Mouse (Mus musculus): Measurements from ENCODE around the gene Pla2g4d. TPM values are rescaled to one million over a fixed set of nuclear protein-coding genes. Genes with fewer than 3 reads are reported as not detected.
"Not testable (repeated sequence)": the region's sequence is repeated elsewhere in the genome, so short reads cannot be mapped to it uniquely, and the experiment has no call there.

Gene Pla2g4d
- polyA plus RNA-seq, 1 experiment, result not detected

- Histone ChIP-seq H3K4me1 (ENCODE audit: control insufficient read depth, insufficient read depth, low read length) (peaks cover 3% of the 10 kb centered on the region; the same call in 1 of the 2 replicates), H3K27ac (ENCODE audit: insufficient read depth, low read length) (no peak overlapping the region), H3K4me3 (ENCODE audit: insufficient read depth, low read length) (no peak overlapping the region)
- TF ChIP-seq CTCF (IDR thresholded peaks at IDR 0.05; ENCODE audit: borderline replicate concordance, insufficient read depth, low read length), result no peak
- TF ChIP-seq POLR2A (IDR thresholded peaks at IDR 0.05; ENCODE audit: low read depth, low read length), result no peak
Measured at GRCm38 (mm10) chr2:120242791-120243467, 46.1 kb downstream of the Pla2g4d start.

- not testable (repeated sequence) for H3K4me3 ChIP-seq (ENCODE audit: insufficient read depth, low read length); H3K27ac ChIP-seq (ENCODE audit: insufficient read depth, low read length); H3K4me1 ChIP-seq (ENCODE audit: control insufficient read depth, insufficient read depth, low read length)
Measured at GRCm38 (mm10) chr2:120238733-120239132, 50.3 kb downstream of the Pla2g4d start.

- Histone ChIP-seq H3K4me3 (ENCODE audit: insufficient read depth, low read length) (no peak overlapping the region), H3K27ac (ENCODE audit: insufficient read depth, low read length) (no peak overlapping the region), H3K4me1 (ENCODE audit: control insufficient read depth, insufficient read depth, low read length) (no peaks in the 10 kb centered on the region)
- no peak for TF ChIP-seq POLR2A (IDR thresholded peaks at IDR 0.05; ENCODE audit: low read depth, low read length)
Measured at GRCm38 (mm10) chr2:120237784-120238183, 51.2 kb downstream of the Pla2g4d start.

GRCm38 (mm10) chr2:120235947-120236640, 52.9 kb downstream of the Pla2g4d start:
- Histone ChIP-seq H3K4me3 (ENCODE audit: insufficient read depth, low read length) (no peak overlapping the region), H3K27ac (ENCODE audit: insufficient read depth, low read length) (no peak overlapping the region), H3K4me1 (ENCODE audit: control insufficient read depth, insufficient read depth, low read length) (no peaks in the 10 kb centered on the region)
- TF ChIP-seq CTCF (IDR thresholded peaks at IDR 0.05; ENCODE audit: borderline replicate concordance, insufficient read depth, low read length) (no peak), POLR2A (IDR thresholded peaks at IDR 0.05; ENCODE audit: low read depth, low read length) (no peak)

- no peak for TF ChIP-seq CTCF (IDR thresholded peaks at IDR 0.05; ENCODE audit: borderline replicate concordance, insufficient read depth, low read length)
- no peak for TF ChIP-seq POLR2A (IDR thresholded peaks at IDR 0.05; ENCODE audit: low read depth, low read length)
- H3K27ac ChIP-seq (ENCODE audit: insufficient read depth, low read length), result no peak overlapping the region
- no peak overlapping the region for H3K4me3 ChIP-seq (ENCODE audit: insufficient read depth, low read length)
- no peaks in the 10 kb centered on the region for H3K4me1 ChIP-seq (ENCODE audit: control insufficient read depth, insufficient read depth, low read length)
Measured at GRCm38 (mm10) chr2:120235381-120235780, 53.6 kb downstream of the Pla2g4d start.

GRCm38 (mm10) chr2:120231642-120232041, 57.4 kb downstream of the Pla2g4d start:
- no peak overlapping the region for H3K4me3 ChIP-seq (ENCODE audit: insufficient read depth, low read length)
- H3K27ac ChIP-seq (ENCODE audit: insufficient read depth, low read length), result no peak overlapping the region
- TF ChIP-seq CTCF (IDR thresholded peaks at IDR 0.05; ENCODE audit: borderline replicate concordance, insufficient read depth, low read length), result no peak
- no peak for TF ChIP-seq POLR2A (IDR thresholded peaks at IDR 0.05; ENCODE audit: low read depth, low read length)
- no peaks in the 10 kb centered on the region for H3K4me1 ChIP-seq (ENCODE audit: control insufficient read depth, insufficient read depth, low read length)

Other genes with a start within 250 kb of the Pla2g4d start
- 19.5 and 22.9 TPM in 2 replicates for gene Ehd4, start 134.6 kb downstream of the Pla2g4d start, polyA plus RNA-seq (2011; ENCODE audit: insufficient read length, low read depth, missing spikeins)
- not detected in 2 replicates for gene Pla2g4e, start 43.9 kb downstream of the Pla2g4d start, polyA plus RNA-seq (2011; ENCODE audit: insufficient read length, low read depth, missing spikeins)
- not detected in 2 replicates for gene Pla2g4f, start 25.0 kb upstream of the Pla2g4d start, polyA plus RNA-seq (2011; ENCODE audit: insufficient read length, low read depth, missing spikeins)
- 24.9 and 27.7 TPM in 2 replicates for gene Vps39, start 63.9 kb upstream of the Pla2g4d start, polyA plus RNA-seq (2011; ENCODE audit: insufficient read length, low read depth, missing spikeins)
- 7.3 and 11.1 TPM in 2 replicates for gene Ganc, start 114.7 kb upstream of the Pla2g4d start, polyA plus RNA-seq (2011; ENCODE audit: insufficient read length, low read depth, missing spikeins)
- gene Tmem87a, start 114.9 kb upstream of the Pla2g4d start, polyA plus RNA-seq (2011; ENCODE audit: insufficient read length, low read depth, missing spikeins), result 28.2 and 36.4 TPM in 2 replicates
- gene Capn3, start 166.8 kb upstream of the Pla2g4d start, polyA plus RNA-seq (2011; ENCODE audit: insufficient read length, low read depth, missing spikeins), result not detected in 2 replicates